Mouse (Mus musculus) forebrain, embryonic 12.5 days (tissue): ENCODE measurements around the gene 4632433K11Rik. TPM values are rescaled to one million over a fixed set of nuclear protein-coding genes. Genes with fewer than 3 reads are reported as not detected.

Source experiments
- ATAC-seq: fragments of 200-750 bp; cut with Nextera tagmentation; 2 replicates; pipeline ENCODE4 v1.8.0; 2017; ENCODE audit warnings: moderate TSS enrichment; ENCODE audit not compliant: low FRiP score
- H3K27ac ChIP-seq: fragments of 300-500 bp; sonication (generic); 2 replicates; pipeline ENCODE4 v1.5.1; 2016; ENCODE audit warnings: mild to moderate bottlenecking
- H3K27me3 ChIP-seq: fragments of 300-500 bp; sonication (generic); 2 replicates; pipeline ENCODE4 v1.6.1; 2016; ENCODE audit warnings: mild to moderate bottlenecking
- H3K36me3 ChIP-seq: fragments of 300-500 bp; sonication (generic); replicated peaks from 2 replicates; pipeline ENCODE4 v1.6.1; 2016; ENCODE audit warnings: mild to moderate bottlenecking
- H3K4me1 ChIP-seq: fragments of 300-500 bp; sonication (generic); 2 replicates; pipeline ENCODE4 v1.6.1; 2016
- H3K4me2 ChIP-seq: fragments of 300-500 bp; sonication (generic); 2 replicates; pipeline ENCODE4 v1.6.1; 2016; ENCODE audit warnings: mild to moderate bottlenecking, moderate library complexity
- H3K4me3 ChIP-seq: fragments of 300-500 bp; sonication (generic); replicated peaks from 2 replicates; pipeline ENCODE4 v1.5.1; 2016; ENCODE audit warnings: mild to moderate bottlenecking
- H3K9ac ChIP-seq: fragments of 300-500 bp; sonication (generic); 2 replicates; pipeline ENCODE4 v1.6.1; 2016; ENCODE audit warnings: mild to moderate bottlenecking
- H3K9me3 ChIP-seq: fragments of 300-500 bp; sonication (generic); 2 replicates; pipeline ENCODE4 v1.6.1; 2016
- WGBS: fragments of 180-500 bp; shearing (Covaris S2); methylation state at CpG from one replicate; pipeline ENCODE4 v1.1.7; 2016; 5-methylcytosine and 5-hydroxymethylcytosine counted together
- polyA plus RNA-seq: library from polyadenylated mRNA; unstranded; fragments of >200 nt; fragmentation: Nextera tagmentation; extraction: Ambion mirVana; gene quantifications from 2 replicates; pipeline ENCODE4 v1.2.1, GENCODE M21; 2016

Gene 4632433K11Rik
- polyA plus RNA-seq, 1 experiment from 2014 or later: not detected

- Histone ChIP-seq H3K4me1 (peaks cover 16% of the 10 kb centered on the region), H3K4me3 (no peak overlapping the region), H3K4me2 (no peak overlapping the region), H3K27ac (no peak overlapping the region), H3K27me3 (no peaks in the 10 kb centered on the region), H3K36me3 (peaks cover 56% of the 10 kb centered on the region), H3K9me3 (no peaks in the 10 kb centered on the region), H3K9ac (no peak overlapping the region)
- ATAC-seq: no peak
- WGBS: 98% methylated on average over 2 of the region's 2 CpGs
Measured at GRCm38 (mm10) chr7:5081939-5082338, 48.0 kb downstream of the 4632433K11Rik start.

GRCm38 (mm10) chr7:5083325-5084105, 49.6 kb downstream of the 4632433K11Rik start:
- H3K36me3 ChIP-seq: peaks cover 51% of the 10 kb centered on the region
- no peaks in the 10 kb centered on the region for H3K9me3 ChIP-seq
- H3K4me1 ChIP-seq: peaks cover 16% of the 10 kb centered on the region
- no peak overlapping the region for H3K4me2 ChIP-seq
- WGBS: 91% methylated on average over 18 of the region's 18 CpGs
- no peaks in the 10 kb centered on the region for H3K27me3 ChIP-seq
- no peak overlapping the region for H3K9ac ChIP-seq
- no peak overlapping the region for H3K4me3 ChIP-seq
- ATAC-seq: no peak
- H3K27ac ChIP-seq: no peak overlapping the region

Other genes with a start within 250 kb of the 4632433K11Rik start
- 2.7 and 3.6 TPM in 2 replicates for gene Tmem238, start 244.5 kb upstream of the 4632433K11Rik start, polyA plus RNA-seq
- gene Rpl28, start 241.2 kb upstream of the 4632433K11Rik start, polyA plus RNA-seq: 306 and 310 TPM in 2 replicates
- 434 and 445 TPM in 2 replicates for gene Ube2s, start 221.5 kb upstream of the 4632433K11Rik start, polyA plus RNA-seq
- gene Shisa7, start 189.4 kb upstream of the 4632433K11Rik start, polyA plus RNA-seq: 4.0 and 4.6 TPM in 2 replicates
- gene Isoc2b, start 163.9 kb upstream of the 4632433K11Rik start, polyA plus RNA-seq: 2.1 and 2.7 TPM in 2 replicates
- 0.70 and 0.89 TPM in 2 replicates for gene Isoc2a, start 157.0 kb upstream of the 4632433K11Rik start, polyA plus RNA-seq
- gene Gm36210, start 127.6 kb upstream of the 4632433K11Rik start, polyA plus RNA-seq: 0.24 and 0.41 TPM in 2 replicates
- gene Zfp628, start 118.9 kb upstream of the 4632433K11Rik start, polyA plus RNA-seq: 4.0 and 4.6 TPM in 2 replicates
- gene Nat14, start 112.1 kb upstream of the 4632433K11Rik start, polyA plus RNA-seq: 18.1 and 19.4 TPM in 2 replicates
- 0.89 and 1.4 TPM in 2 replicates for gene Ssc5d, start 108.3 kb upstream of the 4632433K11Rik start, polyA plus RNA-seq
- gene Sbk2, start 69.7 kb upstream of the 4632433K11Rik start, polyA plus RNA-seq: not detected in 2 replicates
- gene Sbk3, start 63.0 kb upstream of the 4632433K11Rik start, polyA plus RNA-seq: not detected in 2 replicates
- gene Zfp579, start 38.0 kb upstream of the 4632433K11Rik start, polyA plus RNA-seq: 55.9 and 56.9 TPM in 2 replicates
- 9.5 and 9.6 TPM in 2 replicates for gene Zfp524, start 19.7 kb upstream of the 4632433K11Rik start, polyA plus RNA-seq
- gene Fiz1, start 19.4 kb upstream of the 4632433K11Rik start, polyA plus RNA-seq: 64.9 and 67.3 TPM in 2 replicates
- gene Gm44973, start 18.6 kb upstream of the 4632433K11Rik start, polyA plus RNA-seq: 0.69 TPM in 1 of 2 replicates, not detected in the other
- 6.7 and 7.3 TPM in 2 replicates for gene Zfp865, start 13.7 kb upstream of the 4632433K11Rik start, polyA plus RNA-seq
- 11.0 and 12.8 TPM in 2 replicates for gene Ccdc106, start 13.6 kb upstream of the 4632433K11Rik start, polyA plus RNA-seq
- gene Zfp784, start 4.3 kb downstream of the 4632433K11Rik start, polyA plus RNA-seq: 4.0 and 4.5 TPM in 2 replicates
- gene Zfp580, start 17.4 kb downstream of the 4632433K11Rik start, polyA plus RNA-seq: 44.9 and 46.3 TPM in 2 replicates
- gene U2af2, start 28.0 kb downstream of the 4632433K11Rik start, polyA plus RNA-seq: 165 and 166 TPM in 2 replicates
- gene Epn1, start 46.1 kb downstream of the 4632433K11Rik start, polyA plus RNA-seq: 62.9 and 66.4 TPM in 2 replicates
- gene Rfpl4, start 82.8 kb downstream of the 4632433K11Rik start, polyA plus RNA-seq: not detected in 2 replicates
- gene Rasl2-9, start 91.8 kb downstream of the 4632433K11Rik start, polyA plus RNA-seq: 0.40 and 0.51 TPM in 2 replicates
- not detected in 2 replicates for gene Vmn1r55, start 115.6 kb downstream of the 4632433K11Rik start, polyA plus RNA-seq
- not detected in 2 replicates for gene Vmn1r56, start 162.6 kb downstream of the 4632433K11Rik start, polyA plus RNA-seq
- not detected in 2 replicates for gene Vmn1r57, start 184.4 kb downstream of the 4632433K11Rik start, polyA plus RNA-seq